Mouse (Mus musculus): Measurements from ENCODE around the gene Gatad2b.

The Gatad2b gene

GRCm38 (mm10) chr3:90381727-90382126 lies 88.7 kb downstream of the Gatad2b start:
- DNase-seq (ENCODE audit: low read depth, low spot score), result no peak

GRCm38 (mm10) chr3:90383690-90384089 lies 90.7 kb downstream of the Gatad2b start:
- DNase-seq (ENCODE audit: low read depth, low spot score), result no peak

- DNase-seq (ENCODE audit: low read depth, low spot score), result no peak
These were observed 91.9 kb downstream of the Gatad2b start for GRCm38 (mm10) chr3:90384851-90385375.

- DNase-seq (ENCODE audit: low read depth, low spot score), result no peak
These were observed 93.8 kb downstream of the Gatad2b start for GRCm38 (mm10) chr3:90386817-90387216.

- no peak for DNase-seq (ENCODE audit: low read depth, low spot score)
These were observed 94.5 kb downstream of the Gatad2b start for GRCm38 (mm10) chr3:90387483-90387882.

GRCm38 (mm10) chr3:90388192-90388591 lies 95.2 kb downstream of the Gatad2b start:
- no peak for DNase-seq (ENCODE audit: low read depth, low spot score)

GRCm38 (mm10) chr3:90388726-90389510 lies 95.9 kb downstream of the Gatad2b start:
- DNase-seq (ENCODE audit: low read depth, low spot score), result no peak

GRCm38 (mm10) chr3:90389511-90390490 lies 96.8 kb downstream of the Gatad2b start, which contains the start of gene Slc27a3:
Gene Slc27a3, minus strand, starts transcription at chr3:90389938.
- no peak for DNase-seq (ENCODE audit: low read depth, low spot score)

GRCm38 (mm10) chr3:90391004-90391403 lies 98.0 kb downstream of the Gatad2b start:
- no peak for DNase-seq (ENCODE audit: low read depth, low spot score)

GRCm38 (mm10) chr3:90391941-90392340 lies 99.0 kb downstream of the Gatad2b start:
- DNase-seq (ENCODE audit: low read depth, low spot score), result no peak

- no peak for DNase-seq (ENCODE audit: low read depth, low spot score)
These were observed 99.7 kb downstream of the Gatad2b start for GRCm38 (mm10) chr3:90392661-90393060.

GRCm38 (mm10) chr3:90395629-90396028 lies 102.7 kb downstream of the Gatad2b start:
- no peak for DNase-seq (ENCODE audit: low read depth, low spot score)

GRCm38 (mm10) chr3:90400993-90401392 lies 108.0 kb downstream of the Gatad2b start:
- DNase-seq (ENCODE audit: low read depth, low spot score), result no peak

GRCm38 (mm10) chr3:90404121-90404520 lies 111.1 kb downstream of the Gatad2b start:
- no peak for DNase-seq (ENCODE audit: low read depth, low spot score)

GRCm38 (mm10) chr3:90404609-90405008 lies 111.6 kb downstream of the Gatad2b start:
- peak; percentile 39 for DNase-seq (ENCODE audit: low read depth, low spot score)

- DNase-seq (ENCODE audit: low read depth, low spot score), result no peak
These were observed 113.4 kb downstream of the Gatad2b start for GRCm38 (mm10) chr3:90406414-90406813.

GRCm38 (mm10) chr3:90408721-90409120 lies 115.7 kb downstream of the Gatad2b start:
- no peak for DNase-seq (ENCODE audit: low read depth, low spot score)

GRCm38 (mm10) chr3:90412312-90413010 lies 119.5 kb downstream of the Gatad2b start:
- peak; percentile 83 for DNase-seq (ENCODE audit: low read depth, low spot score)

GRCm38 (mm10) chr3:90413011-90413396 lies 120.0 kb downstream of the Gatad2b start:
- no peak for DNase-seq (ENCODE audit: low read depth, low spot score)
